Mouse (Mus musculus): ENCODE measurements around the gene Zbtb21.

The Zbtb21 gene

DNA sequence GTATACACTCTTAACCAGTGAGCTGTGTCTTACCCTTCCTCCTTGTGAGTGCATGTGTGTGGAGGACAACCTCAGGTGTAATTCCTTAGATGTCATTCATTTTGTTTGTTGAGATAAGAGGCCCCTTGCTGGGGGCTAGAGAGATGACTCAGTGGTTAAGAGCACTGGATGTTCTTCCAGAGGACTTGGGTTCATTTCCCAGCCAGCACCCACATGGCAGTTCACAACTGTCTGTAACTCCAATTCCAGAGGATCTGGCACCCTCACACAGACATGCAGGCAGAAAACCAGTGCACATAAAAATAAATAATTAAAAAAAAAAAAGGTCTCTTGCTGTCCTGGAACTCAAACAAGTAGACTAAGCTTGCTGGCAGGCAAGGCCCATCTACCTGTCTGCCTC lies 20.6 kb downstream of the Zbtb21 start:
- no peak for DNase-seq

DNA sequence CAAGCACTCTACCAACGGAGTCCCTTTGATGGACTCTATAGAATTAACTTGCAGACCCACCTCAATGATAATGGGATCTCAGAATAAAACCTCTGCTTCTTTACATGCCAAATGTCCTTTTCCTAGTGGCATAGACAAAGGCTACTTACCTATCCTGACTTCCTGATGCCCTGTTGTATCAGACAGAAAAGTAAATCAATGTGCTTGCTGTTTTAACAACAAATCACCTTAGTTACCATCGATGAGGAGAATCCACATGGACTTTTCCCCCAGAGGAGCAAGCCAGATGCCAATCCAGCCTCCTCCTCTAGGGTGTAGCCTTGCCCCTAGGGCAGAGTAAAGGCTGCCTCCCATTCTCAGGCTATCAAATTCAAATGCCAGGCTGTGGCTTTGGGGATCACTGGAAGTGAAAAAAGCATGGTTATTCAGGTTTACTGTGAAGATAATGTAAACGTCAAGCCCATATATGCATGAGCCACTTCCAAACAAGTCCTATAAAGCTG lies 21.9 kb downstream of the Zbtb21 start:
- no peak for DNase-seq

DNA sequence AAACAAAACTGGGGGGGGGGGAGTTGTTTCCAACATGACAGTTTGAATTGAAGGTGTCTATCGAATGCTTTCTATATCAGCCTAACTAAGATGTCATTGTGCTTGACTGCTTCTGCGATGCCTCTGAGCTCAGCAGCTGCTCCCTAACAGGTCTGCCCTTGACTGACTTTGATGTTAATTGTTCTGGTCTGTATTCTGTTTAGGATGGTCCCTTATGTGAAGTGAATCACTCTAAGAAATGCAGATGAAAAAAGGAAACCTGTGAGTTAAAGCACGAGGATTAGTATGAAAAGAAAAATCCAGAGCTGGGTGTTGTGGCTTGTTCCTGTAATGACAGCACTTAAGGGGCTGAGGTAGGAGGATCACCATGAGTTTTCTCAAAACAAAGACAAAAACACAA lies 26.6 kb downstream of the Zbtb21 start:
- no peak for DNase-seq

DNA sequence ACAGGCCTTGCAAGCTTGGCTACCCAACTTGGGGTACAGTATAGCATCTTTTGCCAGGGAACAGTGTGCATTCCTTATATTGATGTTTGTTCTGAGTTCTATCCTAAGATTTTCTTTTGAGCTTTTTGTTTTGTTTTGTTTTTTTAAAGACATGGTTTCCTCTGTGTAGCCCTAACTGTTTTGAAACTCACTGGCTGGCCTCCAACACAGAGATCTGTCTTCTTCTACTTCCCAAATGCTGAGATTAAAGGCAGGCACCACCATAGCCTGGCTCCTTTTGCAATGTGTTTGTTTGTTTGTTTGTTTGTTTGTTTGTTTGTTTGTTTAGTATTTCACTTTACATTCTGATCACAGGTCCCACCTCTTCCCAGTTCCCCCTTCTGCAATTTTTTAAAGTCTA lies 32.2 kb downstream of the Zbtb21 start:
- peak; percentile 32 for DNase-seq

DNA sequence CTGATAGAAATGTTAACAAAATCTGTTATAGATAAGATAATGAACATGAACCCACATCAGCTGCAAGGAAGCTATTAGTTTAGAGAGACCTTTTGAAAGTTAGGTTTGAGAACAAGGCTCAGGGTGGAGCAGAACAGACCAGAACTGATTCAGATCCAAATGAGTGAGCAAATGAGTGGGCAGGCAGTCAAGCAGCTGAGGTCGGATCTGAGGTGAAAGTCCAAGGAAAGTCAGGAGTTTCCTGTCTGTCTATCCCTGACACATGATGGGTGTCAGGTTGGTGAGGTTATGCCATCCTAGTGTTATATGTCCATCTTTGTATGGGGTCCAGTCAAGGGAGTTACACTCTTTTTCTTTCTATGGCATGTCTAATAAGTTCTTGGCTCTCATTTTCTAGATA lies 32.9 kb downstream of the Zbtb21 start:
- peak; percentile 20 for DNase-seq

DNA sequence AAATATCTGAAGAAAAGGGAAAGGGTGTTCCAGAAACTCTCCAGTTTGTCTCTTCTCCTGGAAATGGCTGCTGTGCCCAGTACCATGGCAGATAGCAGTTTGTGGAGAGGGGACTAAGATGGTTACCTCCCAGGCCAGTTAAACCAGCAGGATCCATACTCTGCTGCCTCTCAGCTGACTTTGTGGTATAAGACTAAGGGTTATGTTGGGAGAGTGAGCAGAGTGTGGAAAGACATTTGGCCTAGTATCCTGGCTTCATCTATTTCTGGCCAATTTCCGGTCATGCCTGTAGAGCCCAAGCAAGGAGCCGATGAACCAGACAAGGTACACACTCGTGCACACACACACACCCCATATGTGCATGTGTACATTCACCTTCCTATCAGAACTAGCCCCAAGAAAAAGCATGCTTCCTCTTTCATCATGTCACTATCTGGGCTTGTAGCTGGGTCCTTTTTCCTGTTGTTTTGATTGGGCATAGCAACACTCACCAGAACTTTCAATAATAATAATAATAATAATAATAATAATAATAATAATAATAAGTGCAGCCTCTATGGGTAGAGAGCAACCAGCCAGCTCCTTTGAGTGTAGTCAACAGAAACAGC lies 35.0 kb downstream of the Zbtb21 start:
- DNase-seq, result no peak

DNA sequence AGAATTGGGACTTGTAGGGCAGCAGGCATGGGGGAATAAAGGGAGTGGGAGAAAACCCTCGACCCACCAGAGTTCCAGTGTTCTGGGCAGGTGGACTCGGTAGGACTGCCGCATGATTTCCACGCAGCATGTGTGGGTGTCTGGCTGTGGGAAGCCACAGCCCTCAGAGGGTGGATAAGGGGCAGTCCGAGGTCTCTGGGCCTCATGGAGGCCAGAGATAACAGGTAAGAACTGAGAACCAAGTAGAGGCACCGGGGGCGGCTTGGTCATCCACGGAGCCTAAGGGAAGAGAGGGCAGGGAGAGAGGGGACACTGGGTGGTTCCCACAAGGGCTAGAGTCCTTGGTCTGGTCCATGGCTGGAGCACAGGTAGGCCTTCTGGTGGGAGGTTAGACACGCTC lies 36.0 kb downstream of the Zbtb21 start:
- no peak for DNase-seq

DNA sequence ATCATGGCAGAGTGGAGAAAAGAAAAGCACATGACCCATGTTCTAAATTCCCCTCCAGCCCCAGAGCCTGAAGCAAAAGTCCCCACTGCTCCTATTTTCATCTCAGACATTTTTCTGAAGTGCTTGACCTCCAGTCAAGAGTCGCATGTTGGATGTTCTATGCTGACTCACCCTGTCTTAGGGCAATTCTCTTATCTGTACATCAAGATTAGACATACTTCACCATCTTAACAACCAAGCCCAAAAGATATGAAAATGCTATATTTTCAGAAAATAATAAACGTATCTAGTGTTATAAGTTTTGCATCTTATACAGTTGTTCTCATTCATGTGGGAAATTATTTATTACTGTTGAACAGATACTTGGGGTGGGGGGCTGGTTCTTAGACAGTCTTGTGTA lies 36.7 kb downstream of the Zbtb21 start:
- no peak for DNase-seq

DNA sequence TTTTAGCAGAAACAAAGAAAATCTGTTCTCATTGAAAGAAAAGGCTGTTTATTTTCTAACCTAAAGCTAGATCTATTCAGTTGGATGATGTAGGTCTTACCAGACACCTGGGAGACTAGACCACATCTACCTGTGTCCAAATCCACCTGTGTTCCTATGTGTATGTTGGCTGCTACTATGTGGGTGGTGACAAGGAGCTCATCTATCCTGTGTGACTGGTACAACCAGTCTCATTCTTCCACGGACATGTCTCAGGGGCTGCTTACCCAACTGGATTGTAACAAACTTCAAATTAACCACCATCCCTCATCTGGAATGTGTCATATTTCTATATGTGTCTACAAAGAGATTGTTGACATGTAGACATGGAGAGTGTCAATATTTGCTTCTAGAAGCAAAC lies 38.7 kb downstream of the Zbtb21 start:
- no peak for DNase-seq

DNA sequence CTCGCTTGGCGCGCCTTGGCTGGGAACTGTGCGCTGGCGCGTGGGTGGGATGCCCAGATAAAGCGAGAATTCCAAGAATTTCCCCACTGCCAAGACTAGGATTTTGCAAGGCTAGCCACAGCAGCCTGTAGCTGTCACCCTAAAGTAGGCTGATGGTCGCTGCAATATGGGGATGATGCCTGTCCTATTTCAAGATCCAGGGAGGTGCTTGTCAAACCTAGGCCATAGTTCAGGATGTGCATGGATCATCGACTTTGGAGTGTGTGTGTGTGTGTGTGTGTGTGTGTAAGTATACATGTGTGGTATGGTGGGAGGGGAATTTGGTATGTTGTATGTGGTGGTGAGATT lies 39.7 kb downstream of the Zbtb21 start:
- no peak for DNase-seq

DNA sequence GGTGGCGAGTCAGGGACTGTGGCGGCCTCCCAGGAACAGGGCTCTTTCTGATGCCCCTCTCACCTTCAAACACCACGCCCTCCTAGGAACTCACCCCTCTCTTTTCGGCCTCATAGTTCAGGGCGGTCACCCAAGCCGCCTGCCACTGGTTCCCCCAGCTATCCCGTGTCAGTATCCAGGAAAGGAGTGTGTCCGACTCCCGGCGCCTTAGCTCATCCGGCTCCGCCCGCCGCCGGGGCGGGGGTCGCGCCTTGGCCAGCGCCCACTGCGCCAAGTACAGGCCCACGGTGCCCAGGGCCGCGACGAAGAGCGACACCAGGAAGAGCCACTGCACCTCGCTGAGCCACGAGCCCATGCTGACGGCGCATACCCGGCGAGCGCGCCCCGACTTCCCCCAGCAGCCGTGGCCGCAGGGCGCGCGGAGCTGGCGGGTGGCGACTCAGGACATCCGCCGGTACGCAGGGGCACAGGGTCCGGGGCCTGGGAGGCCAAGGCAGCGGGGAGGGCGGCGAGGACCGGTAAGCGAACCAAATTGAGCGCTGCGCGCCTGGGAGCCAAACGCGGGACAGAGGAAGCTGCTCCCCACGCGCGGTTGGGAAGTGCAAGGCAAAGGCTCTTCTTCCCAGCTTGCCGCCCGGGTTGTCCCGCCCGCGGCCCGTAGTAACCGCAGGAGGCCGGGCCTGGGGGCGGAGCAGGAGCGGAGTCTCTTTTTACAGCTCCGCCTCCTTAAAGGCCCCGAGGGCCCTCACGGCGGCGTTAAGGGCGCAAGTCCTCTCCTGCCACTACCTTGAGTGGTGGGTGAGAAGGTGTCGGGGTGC lies 40.3 kb downstream of the Zbtb21 start:
- DNase-seq, result peak; percentile 93

DNA sequence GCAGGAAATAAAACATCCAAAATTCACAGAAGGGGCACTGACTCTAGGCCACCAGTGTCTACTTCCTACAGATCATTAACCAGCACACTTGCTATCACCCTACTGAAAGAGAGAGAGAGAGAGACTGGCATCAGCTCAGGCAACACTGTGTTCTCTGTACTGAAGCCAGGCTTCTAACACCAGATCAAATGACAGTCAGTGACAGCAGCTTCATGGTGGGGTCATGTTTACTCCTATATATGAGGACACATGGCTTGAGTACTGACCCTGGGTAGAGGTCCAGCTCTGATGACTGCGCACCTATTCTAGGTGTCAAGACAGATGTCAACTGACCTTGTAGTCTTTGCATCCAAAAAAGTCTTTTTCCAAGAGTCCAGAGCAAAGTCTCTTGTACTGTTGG lies 41.8 kb downstream of the Zbtb21 start:
- no peak for DNase-seq

DNA sequence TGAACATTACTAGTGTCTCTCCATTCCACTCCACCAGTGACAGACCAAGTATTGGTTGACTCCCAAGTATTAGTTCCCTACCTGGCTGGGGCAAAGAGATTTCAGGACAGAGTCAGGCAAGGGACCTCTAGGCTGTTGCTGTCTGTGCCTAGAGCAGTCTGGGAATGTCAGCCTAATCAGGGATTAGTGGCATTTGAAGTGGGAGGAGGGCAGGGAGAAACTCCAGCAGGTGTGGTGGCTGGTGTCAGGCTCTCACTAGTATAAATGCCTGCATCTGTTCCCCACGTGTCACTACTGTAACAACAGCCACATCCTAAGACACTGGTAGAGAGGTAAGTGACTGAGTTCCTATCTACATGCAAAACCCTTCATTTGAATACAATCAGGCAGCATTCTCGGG lies 42.6 kb downstream of the Zbtb21 start:
- no peak for DNase-seq

DNA sequence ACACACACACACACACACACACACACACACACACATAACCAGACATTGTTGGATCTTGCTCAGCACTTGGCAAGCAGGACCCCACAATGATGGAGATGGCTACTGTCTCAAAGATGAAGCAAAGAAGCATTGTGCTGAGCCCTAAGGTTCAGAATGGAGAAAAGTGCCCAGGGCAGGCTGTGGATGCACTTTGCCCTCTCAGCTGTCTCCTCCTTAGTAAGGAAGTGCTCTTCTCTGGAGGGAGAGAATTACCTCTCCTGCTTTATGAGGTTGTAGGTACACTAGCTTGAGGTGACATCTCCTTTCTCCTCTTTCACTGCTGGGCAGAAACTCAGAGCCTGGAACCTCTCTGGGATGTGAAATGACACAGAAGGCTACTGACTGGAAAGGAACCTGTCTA lies 49.5 kb downstream of the Zbtb21 start:
- no peak for DNase-seq

DNA sequence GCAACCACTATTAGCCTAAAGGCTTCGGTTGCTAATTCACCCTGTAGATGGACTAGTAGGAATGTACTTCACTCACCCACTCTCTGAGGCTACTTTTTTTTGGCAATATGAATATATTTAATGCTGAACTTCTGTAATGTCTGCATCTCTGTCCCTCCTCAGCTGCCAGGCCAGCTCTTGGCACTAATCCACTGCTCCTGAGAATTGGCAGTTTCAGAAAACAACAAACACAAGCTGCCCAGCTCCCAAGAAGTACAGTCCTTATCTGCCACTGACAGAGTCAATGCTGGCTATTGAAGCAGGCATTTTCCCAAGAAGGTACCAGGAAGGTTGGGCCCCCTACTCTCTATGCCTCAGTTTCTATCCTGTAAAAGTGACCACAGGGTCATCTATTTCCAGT lies 53.1 kb downstream of the Zbtb21 start:
- DNase-seq, result no peak

DNA sequence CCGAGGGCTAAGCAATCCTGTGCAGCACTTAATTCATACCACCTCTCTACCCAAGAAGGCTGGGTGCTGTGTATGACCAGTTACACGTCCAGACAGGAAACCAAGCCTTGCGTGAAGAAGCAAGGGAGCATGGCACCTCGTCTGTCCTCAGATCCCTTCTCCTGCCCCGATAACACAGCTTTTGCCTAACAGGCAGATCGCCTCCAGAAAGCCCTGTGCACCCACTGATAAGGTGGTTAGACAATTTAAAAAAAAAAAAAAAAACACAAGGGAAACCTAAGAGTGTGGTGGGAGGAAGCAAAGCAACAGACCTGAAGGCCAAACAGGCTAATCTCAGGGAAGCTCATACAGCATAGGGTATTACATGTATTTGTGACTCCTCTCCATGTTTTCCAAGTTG lies 54.9 kb downstream of the Zbtb21 start:
- DNase-seq, result no peak

DNA sequence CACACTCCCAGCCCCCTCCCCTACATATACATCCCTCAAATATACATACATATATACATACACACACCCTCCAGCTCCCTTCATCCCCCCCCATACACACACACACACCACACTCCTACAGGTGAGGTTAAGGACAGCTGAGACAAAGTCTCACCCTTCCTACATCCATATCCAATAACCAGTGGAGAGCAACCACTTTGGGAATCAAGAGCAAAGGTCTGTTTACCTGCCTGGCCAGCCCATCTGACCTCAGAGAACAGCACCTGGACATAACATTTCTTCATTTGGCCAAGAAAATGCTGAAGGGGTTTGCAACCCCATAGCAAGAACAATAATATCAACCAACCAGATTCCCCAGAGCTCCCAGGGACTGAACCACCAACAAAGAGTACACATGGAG lies 56.1 kb downstream of the Zbtb21 start:
- DNase-seq, result no peak

DNA sequence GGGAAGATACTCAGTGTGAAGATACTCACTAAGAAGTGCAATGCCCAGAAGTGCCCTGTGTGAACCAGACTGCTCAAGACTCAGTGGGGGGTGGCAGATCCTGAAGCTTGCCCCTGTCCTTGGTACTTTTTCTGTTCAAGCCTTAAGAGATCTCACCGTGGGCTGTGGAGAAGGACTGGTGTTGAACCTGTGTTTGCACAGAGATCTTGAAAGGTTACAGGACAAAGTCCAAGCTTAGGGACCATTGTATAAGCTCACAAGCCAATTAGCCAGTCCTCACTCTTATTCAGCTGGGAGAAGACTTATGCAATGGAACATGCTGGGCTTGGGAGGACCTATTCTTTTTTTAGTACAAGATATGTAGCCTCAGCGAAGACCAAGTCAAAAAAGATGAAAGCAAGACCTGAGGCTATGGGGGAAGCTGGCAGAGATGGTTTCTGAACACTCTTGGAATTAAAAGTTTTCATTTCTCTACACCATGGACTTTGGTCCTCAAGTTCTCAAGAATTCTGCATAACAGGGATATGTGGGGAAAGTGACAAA lies 56.9 kb downstream of the Zbtb21 start:
- no peak for DNase-seq

DNA sequence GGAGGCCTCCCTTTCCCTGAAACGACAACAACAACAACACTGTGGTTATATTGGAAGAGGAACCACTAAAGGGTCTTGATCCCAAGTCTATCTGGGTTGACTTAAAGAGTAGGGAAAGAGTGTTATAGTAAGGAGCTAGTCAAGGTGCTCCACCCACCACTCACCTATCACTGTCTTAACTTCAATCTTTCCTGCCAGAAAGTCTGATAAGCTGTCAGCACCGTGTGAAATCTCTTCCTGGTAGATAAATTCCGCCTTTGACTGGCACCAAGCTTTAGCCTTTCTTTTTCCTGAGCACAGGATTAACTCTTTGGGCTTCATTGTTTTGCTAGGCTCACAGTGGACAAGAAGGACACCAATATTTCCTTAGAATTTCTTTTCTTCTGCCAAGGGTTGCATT lies 58.4 kb downstream of the Zbtb21 start:
- no peak for DNase-seq

DNA sequence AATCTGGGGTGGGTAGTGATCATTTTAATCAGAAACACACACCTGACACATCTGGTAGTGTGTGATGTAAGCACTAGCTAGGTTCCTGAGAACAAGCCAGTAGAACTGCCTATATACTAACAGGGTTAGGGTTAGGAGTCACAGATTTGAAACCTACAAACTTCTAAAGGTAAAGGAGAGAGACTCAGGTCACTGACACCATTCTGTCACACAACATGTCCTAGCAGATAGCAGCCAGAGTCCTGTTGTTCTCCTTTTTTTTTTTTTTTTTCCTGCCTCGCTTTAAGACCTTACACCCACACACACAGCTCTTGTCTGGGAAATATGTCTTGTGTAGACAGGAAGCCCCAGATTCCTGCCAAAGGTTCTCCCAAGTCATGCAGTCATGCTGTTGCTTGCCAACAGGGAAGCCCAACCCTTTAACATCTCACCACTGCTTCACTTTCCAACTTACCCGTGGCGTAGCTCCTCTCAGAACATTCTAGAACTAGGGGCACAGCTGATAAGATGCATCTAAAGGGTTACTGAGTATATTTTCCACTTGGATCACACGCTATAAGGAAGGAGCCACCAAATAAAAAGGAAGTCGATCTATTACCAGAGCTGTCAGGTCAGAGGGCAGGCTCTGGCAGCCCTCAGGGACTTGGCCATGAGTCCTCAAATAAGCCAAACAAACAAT lies 64.9 kb downstream of the Zbtb21 start:
- DNase-seq, result peak; percentile 67

Measured in kidney, postnatal 10 days (tissue).